Mouse (Mus musculus) ES-Bruce4 (cell line): Measurements from ENCODE around the gene Lmln. TPM values are rescaled to one million over a fixed set of nuclear protein-coding genes. Genes with fewer than 3 reads are reported as not detected.

Source experiments
- H3K27ac ChIP-seq: 2 replicates; pipeline ENCODE4 v1.5.1; 2012; ENCODE audit warnings: low read length, inconsistent platforms; ENCODE audit not compliant: insufficient read depth
- H3K27me3 ChIP-seq: 2 replicates; pipeline ENCODE4 v1.6.1; 2012; ENCODE audit warnings: mild to moderate bottlenecking, low read length, inconsistent platforms; ENCODE audit not compliant: control insufficient read depth, poor library complexity, insufficient read depth, severe bottlenecking
- H3K36me3 ChIP-seq: 2 replicates; pipeline ENCODE4 v1.6.1; 2012; ENCODE audit warnings: inconsistent platforms, mild to moderate bottlenecking, low read length, moderate library complexity; ENCODE audit not compliant: control insufficient read depth, poor library complexity, insufficient read depth, severe bottlenecking
- H3K4me1 ChIP-seq: one replicate; pipeline ENCODE4 v1.8.1; 2011; ENCODE audit warnings: low read length; ENCODE audit not compliant: control insufficient read depth, insufficient read depth
- H3K4me3 ChIP-seq: 2 replicates; pipeline ENCODE4 v1.5.1; 2011; ENCODE audit warnings: low read depth, mild to moderate bottlenecking, low read length
- H3K9ac ChIP-seq: 2 replicates; pipeline ENCODE4 v1.6.1; 2012; ENCODE audit warnings: low read depth, mild to moderate bottlenecking, inconsistent platforms; ENCODE audit not compliant: poor library complexity, severe bottlenecking
- H3K9me3 ChIP-seq: replicated peaks from 2 replicates; pipeline ENCODE4 v1.6.1; 2012; ENCODE audit warnings: mild to moderate bottlenecking, low read length, inconsistent platforms; ENCODE audit not compliant: control insufficient read depth, poor library complexity, insufficient read depth, severe bottlenecking
- CTCF ChIP-seq: IDR thresholded peaks from one replicate; pipeline ENCODE4 v1.8.1; 2011; ENCODE audit warnings: low read depth, low read length
- EP300 ChIP-seq: IDR thresholded peaks from 2 replicates; pipeline ENCODE4 v1.6.1; 2011; ENCODE audit warnings: low read depth, low read length; ENCODE audit not compliant: insufficient read depth
- POLR2A ChIP-seq: IDR thresholded peaks from one replicate; pipeline ENCODE4 v1.8.1; 2011; ENCODE audit warnings: low read length; ENCODE audit not compliant: insufficient read depth
- polyA plus RNA-seq: library from polyadenylated mRNA; stranded (reverse); fragments of >200 nt; gene quantifications from 2 replicates; pipeline ENCODE4 v1.2.4, GENCODE M21; 2011; ENCODE audit warnings: low read depth; ENCODE audit not compliant: missing spikeins, insufficient read depth, insufficient read length

Gene Lmln
- polyA plus RNA-seq = 3.2 and 5.4 TPM in 2 replicates

GRCm38 (mm10) chr16:33062024-33062681 lies at the start of gene Lmln:
TSS of gene Lmln (plus strand) at chr16:33062521.
- TF ChIP-seq POLR2A = no peak
- TF ChIP-seq CTCF = no peak
- no peak for TF ChIP-seq EP300
- H3K4me3 ChIP-seq = peak within 1 kb of the TSS; percentile 90
- H3K27ac ChIP-seq = peak within 1 kb of the TSS; percentile 77
- no peaks in the 10 kb centered on the region for H3K27me3 ChIP-seq
- peaks cover 37% of the 10 kb centered on the region for H3K36me3 ChIP-seq
- H3K9me3 ChIP-seq = no peaks in the 10 kb centered on the region
- H3K4me1 ChIP-seq = no peaks in the 10 kb centered on the region
- H3K9ac ChIP-seq = peak within 1 kb of the TSS; percentile 78

DNA sequence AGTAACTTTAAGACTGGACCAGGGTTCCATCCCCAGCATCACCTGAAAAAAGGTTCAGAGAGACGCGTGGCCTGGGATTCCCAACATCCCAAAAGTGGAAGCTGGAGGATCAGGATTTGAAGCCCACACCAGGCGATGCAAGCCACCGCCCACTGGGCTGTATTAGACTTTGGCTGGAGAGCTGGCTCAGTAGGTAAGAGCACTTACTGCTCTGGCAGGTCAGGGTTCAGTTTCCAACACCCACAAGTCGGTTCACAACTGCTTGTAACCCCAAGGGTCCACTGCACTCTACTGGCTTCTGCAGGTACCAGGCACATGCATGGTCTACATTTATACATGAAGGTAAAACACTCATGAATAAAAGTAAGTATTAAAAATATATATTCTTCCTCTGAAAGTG lies 48.5 kb upstream of the Lmln start:
- peaks cover 2% of the 10 kb centered on the region for H3K4me1 ChIP-seq
- H3K27ac ChIP-seq = no peak overlapping the region
- no peak for TF ChIP-seq POLR2A
- no peak for TF ChIP-seq CTCF
- TF ChIP-seq EP300 = no peak
- no peak overlapping the region for H3K4me3 ChIP-seq
- H3K27me3 ChIP-seq = no peaks in the 10 kb centered on the region
- H3K36me3 ChIP-seq = peaks cover 6% of the 10 kb centered on the region
- no peaks in the 10 kb centered on the region for H3K9me3 ChIP-seq
- no peak overlapping the region for H3K9ac ChIP-seq

DNA sequence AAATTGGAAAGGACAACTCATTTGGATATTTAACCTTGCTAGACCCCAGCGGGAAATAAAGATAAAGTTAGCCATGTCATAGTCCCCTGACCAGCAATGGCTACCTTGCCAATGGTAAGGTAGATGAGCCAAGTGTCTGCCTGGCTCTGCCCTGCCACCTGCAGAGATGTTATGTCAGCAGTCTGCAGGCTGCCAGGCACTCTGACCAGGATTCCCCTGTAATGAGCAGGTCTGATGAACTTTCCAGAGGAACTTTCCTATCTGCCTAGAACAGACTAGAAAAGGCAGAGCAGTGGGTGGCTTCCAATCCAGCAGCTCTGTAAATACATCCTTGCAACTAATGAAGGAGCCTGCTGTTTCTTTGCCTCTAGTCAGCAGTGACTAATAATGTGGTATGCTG lies 47.4 kb upstream of the Lmln start:
- TF ChIP-seq POLR2A (no peak), EP300 (no peak), CTCF (no peak)
- Histone ChIP-seq H3K9ac (no peak overlapping the region), H3K9me3 (no peaks in the 10 kb centered on the region), H3K4me1 (peaks cover 2% of the 10 kb centered on the region), H3K27ac (no peak overlapping the region), H3K27me3 (no peaks in the 10 kb centered on the region), H3K36me3 (peaks cover 6% of the 10 kb centered on the region; the same call in 1 of the 2 replicates), H3K4me3 (no peak overlapping the region)

GRCm38 (mm10) chr16:33015396-33015907 lies 46.9 kb upstream of the Lmln start:
- Histone ChIP-seq H3K9ac (no peak overlapping the region), H3K4me1 (peaks cover 2% of the 10 kb centered on the region), H3K36me3 (peaks cover 6% of the 10 kb centered on the region; the same call in 1 of the 2 replicates), H3K4me3 (no peak overlapping the region), H3K27me3 (no peaks in the 10 kb centered on the region), H3K9me3 (no peaks in the 10 kb centered on the region), H3K27ac (no peak overlapping the region)
- no peak for TF ChIP-seq CTCF
- no peak for TF ChIP-seq EP300
- TF ChIP-seq POLR2A = no peak

- Histone ChIP-seq H3K27ac (no peak overlapping the region), H3K4me3 (no peak overlapping the region), H3K36me3 (peaks cover 6% of the 10 kb centered on the region; the same call in 1 of the 2 replicates), H3K9me3 (no peaks in the 10 kb centered on the region), H3K27me3 (no peaks in the 10 kb centered on the region), H3K4me1 (peaks cover 2% of the 10 kb centered on the region), H3K9ac (no peak overlapping the region)
- TF ChIP-seq POLR2A (no peak), EP300 (no peak), CTCF (no peak)
Observed at GRCm38 (mm10) chr16:33015986-33016385, 46.3 kb upstream of the Lmln start.

GRCm38 (mm10) chr16:33017677-33018349 lies 44.5 kb upstream of the Lmln start:
- H3K27ac ChIP-seq = no peak overlapping the region

More at GRCm38 (mm10) chr16:33017677-33018349, 44.5 kb upstream of the Lmln start:
- H3K36me3 ChIP-seq = peaks cover 3% of the 10 kb centered on the region; the same call in 1 of the 2 replicates
- TF ChIP-seq CTCF (no peak), POLR2A (no peak), EP300 (no peak)
- no peaks in the 10 kb centered on the region for H3K4me1 ChIP-seq
- no peaks in the 10 kb centered on the region for H3K27me3 ChIP-seq
- H3K9ac ChIP-seq = no peak overlapping the region
- H3K4me3 ChIP-seq = no peak overlapping the region
- no peaks in the 10 kb centered on the region for H3K9me3 ChIP-seq
